Mouse (Mus musculus): Measurements from ENCODE around the gene Usp7.

Gene Usp7

DNA sequence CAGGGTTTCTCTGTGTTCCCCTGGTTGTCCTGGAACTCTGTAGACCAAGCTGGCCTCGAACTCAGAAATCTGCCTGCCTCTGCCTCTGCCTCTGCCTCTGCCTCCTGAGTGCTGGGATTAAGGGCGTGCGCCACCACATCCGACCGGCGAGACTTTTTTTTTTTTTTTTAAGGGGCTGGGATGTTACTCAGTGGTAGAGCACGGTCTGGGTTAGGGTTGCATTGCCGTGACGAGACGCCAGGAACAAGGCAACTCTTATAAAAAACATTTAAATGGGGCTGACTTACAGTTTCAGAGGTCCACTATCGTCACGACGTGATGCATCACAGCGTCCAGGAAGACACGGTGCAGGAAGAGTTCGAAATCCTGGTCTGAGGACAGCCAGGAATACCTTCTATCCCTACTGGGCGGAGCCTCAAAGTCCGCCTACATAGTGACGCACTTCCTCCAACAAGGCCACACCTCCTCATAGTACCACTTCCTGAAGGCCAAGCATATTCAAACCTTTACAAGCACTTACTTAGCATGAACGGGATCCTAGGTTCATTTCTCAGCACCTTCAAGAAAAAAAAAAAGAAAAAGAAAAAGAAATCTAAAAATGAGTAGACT lies at the start of gene Usp7:
Gene Usp7, minus strand, starts transcription at position 360 of the 609 bp plus-strand sequence.
- no peak for DNase-seq (ENCODE audit: low spot score)

GRCm38 (mm10) chr16:8840557-8840956 lies 48.4 kb upstream of the Usp7 start:
- no peak for DNase-seq (ENCODE audit: low spot score)

DNA sequence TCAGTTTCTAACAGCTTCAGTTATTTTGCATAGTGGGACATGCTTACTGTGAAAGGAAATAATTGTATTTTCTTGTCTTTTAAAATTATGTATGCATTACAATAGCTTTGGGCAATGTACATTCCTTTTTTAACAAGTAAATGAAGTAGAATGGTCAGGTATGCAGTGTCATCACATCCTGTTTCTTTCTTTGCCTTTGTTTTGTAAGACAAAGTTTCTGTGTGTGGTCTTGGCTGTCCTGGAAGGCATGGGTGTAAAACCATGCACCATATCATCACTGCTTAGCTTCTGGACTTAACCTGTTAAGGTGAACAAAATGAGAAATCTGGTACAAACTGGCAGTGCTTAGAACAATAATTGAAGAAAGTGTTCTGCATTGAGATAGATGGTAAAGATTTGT lies 46.8 kb upstream of the Usp7 start:
- DNase-seq (ENCODE audit: low spot score), result no peak

GRCm38 (mm10) chr16:8837595-8837994 lies 45.5 kb upstream of the Usp7 start:
- no peak for DNase-seq (ENCODE audit: low spot score)

DNA sequence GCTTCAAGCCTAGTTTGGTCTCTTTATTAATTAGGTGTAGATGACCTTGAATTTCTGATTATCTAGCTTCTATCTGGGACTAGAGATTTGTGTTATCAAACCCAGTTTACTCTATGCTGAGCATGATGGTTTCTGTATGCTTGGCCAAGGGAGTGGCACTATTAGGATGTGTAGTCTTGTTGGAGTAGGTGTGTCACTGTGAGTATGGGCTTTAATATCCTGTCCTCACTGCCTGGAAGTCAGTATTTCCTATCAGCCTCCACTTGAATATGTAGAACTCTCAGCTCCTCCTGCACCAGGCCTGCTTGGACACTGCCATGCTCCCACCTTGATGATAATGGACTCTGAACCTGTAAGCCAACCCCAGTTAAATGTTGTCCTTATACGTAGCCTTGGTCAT lies 44.8 kb upstream of the Usp7 start:
- no peak for DNase-seq (ENCODE audit: low spot score)

DNA sequence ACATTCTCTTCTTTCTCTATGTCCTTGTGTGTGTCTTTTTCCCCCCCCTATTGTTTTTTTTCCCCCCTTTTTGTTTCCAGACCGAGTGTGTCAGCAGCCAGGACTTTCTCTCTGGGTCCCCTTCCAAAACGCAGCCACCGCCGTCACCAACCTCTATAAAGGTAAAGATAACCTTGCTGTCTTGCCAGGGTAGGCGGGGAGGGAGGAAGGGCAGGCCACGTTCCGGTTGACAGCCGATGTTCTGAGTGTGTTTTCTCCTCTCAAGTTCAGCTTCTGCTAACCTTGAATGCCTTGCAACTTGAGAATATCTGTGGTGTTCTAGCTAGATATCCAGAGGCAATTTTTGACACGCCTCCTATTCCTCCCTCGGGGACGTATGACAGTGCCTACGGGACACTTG lies 39.1 kb upstream of the Usp7 start:
- peak; percentile 33 for DNase-seq (ENCODE audit: low spot score)

DNA sequence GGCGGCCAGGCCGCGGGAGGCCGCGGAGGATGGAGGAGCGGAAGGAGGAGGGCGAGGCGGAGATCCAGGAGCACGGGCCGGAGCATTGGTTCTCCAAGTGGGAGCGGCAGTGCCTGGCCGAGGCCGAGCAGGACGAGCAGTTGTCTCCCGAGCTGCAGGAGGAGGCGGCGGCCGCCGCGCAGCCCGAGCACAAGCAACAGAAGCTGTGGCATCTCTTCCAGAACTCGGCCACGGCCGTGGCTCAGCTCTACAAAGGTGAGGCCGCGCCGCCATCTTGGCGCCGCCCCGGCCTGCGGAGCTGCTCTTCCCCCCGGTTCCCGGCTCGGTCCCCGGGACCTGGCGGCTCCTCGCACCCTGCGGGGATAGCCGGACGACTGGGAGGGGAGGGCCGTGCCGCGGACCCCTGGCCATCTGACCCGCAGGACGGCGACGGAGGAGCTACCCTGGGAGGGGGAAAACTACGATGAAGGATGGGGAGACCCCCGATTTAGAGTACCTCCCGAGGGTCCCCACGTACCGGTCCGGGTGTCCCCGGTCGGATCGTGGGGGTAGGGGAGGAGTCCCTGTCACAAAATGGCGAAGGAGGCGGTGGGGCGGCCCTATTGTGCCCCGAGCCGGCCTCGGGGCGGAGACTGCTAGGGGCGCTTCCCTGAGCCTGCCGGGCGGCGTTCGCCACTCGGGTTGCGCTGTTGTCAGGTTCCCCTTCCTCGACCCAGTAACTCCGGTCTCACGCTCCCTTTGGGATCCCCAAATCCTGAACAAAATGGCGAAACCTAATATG lies 38.5 kb upstream of the Usp7 start:
- DNase-seq (ENCODE audit: low spot score), result peak; percentile 62

DNA sequence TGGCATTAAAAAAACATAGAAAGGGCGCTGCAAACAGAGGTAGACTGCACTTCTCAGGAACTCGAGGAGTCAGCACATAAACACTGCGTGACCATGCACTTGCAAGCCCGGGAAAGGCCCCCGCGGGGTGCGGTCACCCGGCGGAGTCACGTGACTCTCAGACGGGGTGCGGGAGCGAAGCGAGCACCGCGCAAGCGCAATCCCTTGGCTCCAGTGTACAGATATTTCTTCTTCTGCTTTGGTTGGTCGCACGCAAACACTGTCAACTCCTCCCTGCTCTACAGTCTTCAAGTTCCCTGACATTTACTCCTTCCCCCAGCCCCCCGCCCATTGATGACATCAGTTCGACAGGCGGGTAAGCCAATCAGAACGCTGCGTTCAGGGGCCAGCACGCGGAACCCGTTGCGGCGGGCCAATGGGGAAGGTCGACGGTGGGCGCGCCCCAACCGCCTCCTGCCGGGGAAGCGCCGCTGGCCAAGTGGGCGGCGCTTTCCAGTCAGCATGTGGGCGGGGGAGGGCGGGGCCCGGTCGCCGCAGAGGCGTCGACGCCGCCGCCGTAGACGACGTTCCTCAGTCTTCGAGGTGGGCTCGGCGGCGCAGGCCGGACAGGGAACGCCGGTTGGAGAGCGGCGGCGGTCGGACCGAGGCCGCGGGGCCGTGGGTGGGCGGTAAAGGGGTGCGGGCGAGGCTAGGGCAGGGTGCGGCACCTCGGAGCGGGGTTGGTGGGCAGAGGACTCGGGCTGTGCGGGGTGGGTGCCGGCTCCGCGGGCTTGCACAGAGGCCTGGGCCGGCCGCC lies 37.7 kb upstream of the Usp7 start, which contains the start of gene 1810013L24Rik:
Gene 1810013L24Rik, plus strand, starts transcription at position 537 of the 796 bp plus-strand sequence.
- peak; percentile 98 for DNase-seq (ENCODE audit: low spot score)

DNA sequence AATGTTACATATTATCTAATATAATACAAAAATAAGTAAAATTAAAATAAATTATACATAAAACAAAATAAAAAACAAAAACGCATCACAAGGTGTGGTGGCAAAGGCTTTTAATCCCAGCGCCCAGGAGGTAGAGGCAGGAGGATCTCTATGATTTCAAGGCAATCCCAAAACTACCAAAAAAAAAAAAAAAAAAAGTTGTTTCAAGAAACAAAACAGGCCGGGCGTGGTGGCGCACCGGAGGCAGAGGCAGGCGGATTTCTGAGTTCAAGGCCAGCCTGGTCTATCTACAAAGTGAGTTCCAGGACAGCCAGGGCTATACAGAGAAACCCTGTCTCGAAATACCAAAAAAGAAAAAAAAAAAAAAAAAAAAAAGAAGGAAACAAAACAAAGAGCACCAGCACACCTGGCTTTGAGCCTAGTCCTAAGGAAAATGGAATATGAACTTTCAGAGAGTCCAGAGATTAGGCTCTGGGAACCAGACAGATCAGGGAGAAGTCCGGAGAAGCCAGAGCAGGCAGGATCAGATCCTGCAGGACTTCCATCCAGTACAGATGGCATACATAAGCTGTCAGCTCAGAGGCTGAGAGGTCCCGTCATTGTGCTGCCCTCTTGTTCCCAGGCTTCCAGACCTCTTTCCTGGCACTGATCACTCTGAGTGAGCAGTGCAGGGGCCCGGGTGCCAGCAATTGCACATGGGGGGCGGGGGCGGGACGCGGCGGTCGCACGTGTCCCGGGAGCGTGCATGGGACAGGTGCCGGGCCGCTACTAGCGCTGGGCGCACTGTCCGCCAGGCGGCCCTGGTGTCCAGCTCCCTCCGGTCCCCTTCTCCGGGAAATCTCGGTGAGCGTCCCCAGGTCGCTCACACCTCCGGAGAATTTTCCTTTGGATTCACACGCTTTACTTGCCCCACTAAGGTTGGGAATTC lies 36.8 kb upstream of the Usp7 start:
- no peak for DNase-seq (ENCODE audit: low spot score)

DNA sequence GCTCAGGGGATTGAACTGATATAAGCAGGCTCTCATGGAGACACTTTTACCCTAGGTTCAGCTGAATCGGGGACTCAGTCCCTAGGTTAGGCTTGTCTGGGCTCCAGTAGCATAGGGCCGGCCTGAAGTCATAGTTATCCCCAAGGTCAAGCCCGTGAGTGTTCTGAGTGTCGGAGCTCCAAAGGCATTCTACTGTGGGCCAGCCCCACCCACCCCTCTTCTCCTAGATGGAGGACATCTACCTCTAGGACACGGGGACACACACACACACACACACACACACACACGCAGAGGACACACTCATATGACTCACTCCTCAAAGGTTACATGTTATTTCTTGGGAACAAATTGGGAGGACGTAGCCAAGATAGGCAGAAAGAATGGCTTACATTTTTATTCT lies 35.3 kb upstream of the Usp7 start:
- DNase-seq (ENCODE audit: low spot score), result no peak

- no peak for DNase-seq (ENCODE audit: low spot score)
Measured at GRCm38 (mm10) chr16:8823661-8824060, 31.6 kb upstream of the Usp7 start.

DNA sequence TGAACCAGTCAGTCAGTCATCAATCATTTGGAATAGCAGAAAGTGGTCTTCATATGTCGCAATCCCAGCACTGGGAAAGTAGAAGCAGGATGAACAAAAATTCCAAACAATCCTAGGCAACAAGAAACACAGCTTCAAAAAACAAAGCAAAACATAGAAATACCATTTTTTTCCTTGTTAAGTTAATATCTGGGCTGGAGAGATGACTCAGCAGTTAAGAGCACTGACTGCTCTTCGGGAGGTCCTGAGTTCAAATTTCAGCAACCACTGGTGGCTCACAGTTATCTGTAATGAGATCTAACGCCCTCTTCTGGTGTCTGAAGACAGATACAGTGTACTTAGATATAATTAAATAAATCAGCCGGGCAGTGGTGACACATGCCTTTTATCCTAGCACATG lies 30.5 kb upstream of the Usp7 start:
- DNase-seq (ENCODE audit: low spot score), result no peak

GRCm38 (mm10) chr16:8821429-8821828 lies 29.3 kb upstream of the Usp7 start:
- no peak for DNase-seq (ENCODE audit: low spot score)

GRCm38 (mm10) chr16:8817872-8818271 lies 25.8 kb upstream of the Usp7 start:
- no peak for DNase-seq (ENCODE audit: low spot score)

DNA sequence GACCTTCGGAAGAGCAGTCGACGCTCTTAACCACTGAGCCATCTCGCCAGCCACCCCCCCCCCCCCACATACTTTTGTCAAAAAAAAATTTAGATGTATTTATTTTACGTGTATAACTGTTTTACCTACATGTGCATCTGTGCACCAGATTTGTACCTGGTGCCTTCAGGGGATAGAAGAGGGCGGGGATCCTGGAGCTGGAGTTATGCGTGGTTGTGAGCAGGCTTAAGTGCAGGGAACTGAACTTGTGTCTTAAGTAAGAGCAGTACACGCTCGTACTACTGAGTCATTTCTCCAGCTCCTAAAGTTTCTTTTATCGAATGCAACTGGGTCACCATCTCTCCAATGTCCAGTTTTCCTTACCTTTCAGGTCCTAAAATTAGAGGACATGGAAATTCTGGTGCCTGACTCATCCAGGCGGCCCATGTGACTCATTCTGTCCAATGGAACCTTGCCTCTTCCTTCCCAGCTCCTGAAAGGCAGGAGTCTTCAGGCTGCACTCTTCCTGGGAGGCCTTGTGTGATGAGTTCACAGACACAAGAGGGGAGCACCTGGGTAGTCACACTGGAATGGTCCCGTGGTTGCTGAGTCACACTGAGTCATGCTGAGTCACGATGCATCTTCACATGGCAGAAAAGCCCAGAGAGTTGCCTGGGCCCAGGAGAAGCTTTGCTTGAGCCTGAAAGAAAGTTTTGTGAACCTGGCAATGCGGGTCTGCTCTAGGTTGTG lies 18.5 kb upstream of the Usp7 start:
- DNase-seq (ENCODE audit: low spot score), result no peak

GRCm38 (mm10) chr16:8806703-8807102 lies 14.6 kb upstream of the Usp7 start:
- DNase-seq (ENCODE audit: low spot score), result peak; percentile 65

DNA sequence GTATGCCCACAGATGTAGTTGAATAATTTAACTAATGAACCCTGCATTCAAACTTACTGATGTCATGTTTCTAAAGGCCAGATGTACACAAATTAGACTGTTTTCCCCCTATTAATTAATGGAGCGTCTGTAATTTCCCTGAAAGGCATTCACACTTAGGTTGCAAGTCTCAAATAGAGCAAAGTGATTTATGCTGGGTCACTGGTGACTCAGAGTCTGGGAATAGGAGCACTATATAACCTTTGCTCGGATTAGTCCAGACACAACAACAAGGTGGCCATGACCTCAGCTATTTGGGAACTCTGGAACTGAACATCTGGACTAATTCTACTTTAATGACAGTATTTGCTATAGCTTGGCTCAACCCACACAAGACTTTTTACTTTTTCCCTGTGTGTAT lies 3.8 kb upstream of the Usp7 start:
- no peak for DNase-seq (ENCODE audit: low spot score)

DNA sequence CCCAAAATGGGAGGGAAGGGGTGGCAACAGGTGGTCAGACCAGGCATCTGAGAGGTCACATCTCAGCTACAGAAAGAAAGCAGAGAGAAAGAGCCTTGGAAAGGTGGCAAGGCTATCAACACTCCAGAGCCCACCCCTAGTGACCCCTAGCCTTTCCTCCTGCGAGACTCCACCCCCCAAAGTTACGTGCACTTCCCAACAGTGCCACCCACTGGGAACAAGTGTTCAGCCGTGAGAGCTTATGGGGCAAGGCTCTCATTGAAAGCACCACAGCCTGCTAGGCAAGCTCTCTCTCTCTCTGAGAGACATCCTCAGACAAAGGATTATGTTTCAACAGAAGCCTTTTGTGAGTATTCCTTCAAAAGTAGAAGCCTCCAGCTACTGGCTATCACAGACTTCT lies 2.8 kb upstream of the Usp7 start:
- no peak for DNase-seq (ENCODE audit: low spot score)

DNA sequence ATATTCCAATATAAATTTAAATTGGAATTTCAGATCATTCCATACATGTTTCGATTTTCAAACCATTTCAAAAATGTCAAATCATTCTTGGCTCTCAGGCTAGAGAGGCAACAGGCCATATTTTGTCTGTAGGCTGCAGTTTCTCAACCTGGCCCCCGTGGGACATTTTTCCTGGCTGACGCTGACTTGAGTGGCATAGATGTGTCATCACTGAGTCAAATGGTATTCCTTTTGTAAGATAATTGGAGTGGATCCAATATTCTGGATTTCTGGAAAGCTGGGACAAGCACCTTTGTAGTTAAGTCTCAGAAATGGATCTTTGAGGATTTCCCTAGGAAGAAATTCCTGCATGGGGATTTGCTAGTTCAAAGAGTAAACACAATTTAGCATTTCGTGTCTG lies 1.2 kb downstream of the Usp7 start:
- no peak for DNase-seq (ENCODE audit: low spot score)

DNA sequence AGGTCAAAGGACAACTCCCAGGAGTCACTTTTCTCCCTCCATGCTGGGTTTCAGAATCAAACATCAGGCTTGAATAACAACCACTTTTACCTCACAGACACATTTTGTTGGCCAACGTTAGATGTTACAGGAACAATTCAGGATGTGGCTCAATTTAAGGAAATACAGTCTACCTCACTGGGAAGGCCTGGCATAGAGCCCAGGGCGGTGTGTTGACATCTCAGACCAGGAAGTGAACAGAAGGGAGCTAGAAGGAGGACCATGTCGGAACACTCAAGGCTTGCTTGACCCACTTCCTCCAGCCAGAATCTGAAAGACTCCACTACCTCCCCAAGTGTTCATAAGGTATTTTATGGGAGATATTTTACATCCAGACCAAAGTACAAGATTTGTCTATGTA lies 7.4 kb downstream of the Usp7 start:
- no peak for DNase-seq (ENCODE audit: low spot score)

Data from retina, embryonic 14.5 days (tissue).